Mouse (Mus musculus) lung, embryonic 16.5 days (tissue): ENCODE results near the gene Tgfbr2. TPM values are rescaled to one million over a fixed set of nuclear protein-coding genes. Genes with fewer than 3 reads are reported as not detected.
"Not testable (repeated sequence)": the region's sequence is repeated elsewhere in the genome, so short reads cannot be mapped to it uniquely, and the experiment has no call there.

Source experiments
- ATAC-seq: fragments of 200-750 bp; cut with Nextera tagmentation; 2 replicates; pipeline ENCODE4 v1.8.0; 2017; ENCODE audit warnings: low read depth, mild to moderate bottlenecking, moderate library complexity
- H3K27ac ChIP-seq: fragments of 300-500 bp; sonication (generic); 2 replicates; pipeline ENCODE4 v1.5.1; 2014; ENCODE audit warnings: mild to moderate bottlenecking, control low read depth, low read length
- H3K27me3 ChIP-seq: fragments of 300-500 bp; sonication (generic); 2 replicates; pipeline ENCODE4 v1.6.1; 2014; ENCODE audit warnings: low read depth, low read length, mixed read lengths; ENCODE audit not compliant: control insufficient read depth, insufficient read depth
- H3K36me3 ChIP-seq: fragments of 300-500 bp; sonication (generic); 2 replicates; pipeline ENCODE4 v1.6.1; 2014; ENCODE audit warnings: low read length; ENCODE audit not compliant: control insufficient read depth, insufficient read depth
- H3K4me1 ChIP-seq: fragments of 300-500 bp; sonication (generic); replicated peaks from 2 replicates; pipeline ENCODE4 v1.6.1; 2014; ENCODE audit warnings: low read length, mixed read lengths; ENCODE audit not compliant: control insufficient read depth, insufficient read depth
- H3K4me2 ChIP-seq: fragments of 300-500 bp; sonication (generic); 2 replicates; pipeline ENCODE4 v1.6.1; 2014; ENCODE audit warnings: low read depth, low read length, control low read depth
- H3K4me3 ChIP-seq: fragments of 300-500 bp; sonication (generic); 2 replicates; pipeline ENCODE4 v1.5.1; 2014; ENCODE audit warnings: mild to moderate bottlenecking, low read length, control low read depth
- H3K9ac ChIP-seq: fragments of 300-500 bp; sonication (generic); 2 replicates; pipeline ENCODE4 v1.6.1; 2014; ENCODE audit warnings: low read length, control low read depth
- H3K9me3 ChIP-seq: fragments of 300-500 bp; sonication (generic); 2 replicates; pipeline ENCODE4 v1.6.1; 2016; ENCODE audit warnings: low read length; ENCODE audit not compliant: control insufficient read depth
- WGBS: fragments of 180-500 bp; shearing (Covaris S2); extraction: QIAGEN DNeasy Blood & Tissue Kit; methylation state at CpG from one replicate; pipeline ENCODE4 v1.1.7; 2014; 5-methylcytosine and 5-hydroxymethylcytosine counted together
- polyA plus RNA-seq: library from polyadenylated mRNA; unstranded; fragments of >200 nt; fragmentation: Nextera tagmentation; extraction: Ambion mirVana; gene quantifications from 2 replicates; pipeline ENCODE4 v1.2.1, GENCODE M21; 2015

The Tgfbr2 gene
- polyA plus RNA-seq, 1 experiment from 2014 or later, result 58.0 TPM

- Histone ChIP-seq H3K27ac (no peak overlapping the region), H3K9me3 (no peaks in the 10 kb centered on the region), H3K4me3 (no peak overlapping the region), H3K4me2 (no peak overlapping the region), H3K4me1 (peaks cover 5% of the 10 kb centered on the region), H3K27me3 (no peaks in the 10 kb centered on the region), H3K9ac (no peak overlapping the region), H3K36me3 (peaks cover 5% of the 10 kb centered on the region)
- no peak for ATAC-seq
- 82% methylated on average over 8 of the region's 8 CpGs for WGBS
These were observed 91.3 kb downstream of the Tgfbr2 start for GRCm38 (mm10) chr9:116083726-116084323.

GRCm38 (mm10) chr9:116083300-116083699 lies 91.9 kb downstream of the Tgfbr2 start:
- no peak overlapping the region for H3K9ac ChIP-seq
- no peak overlapping the region for H3K4me2 ChIP-seq
- H3K9me3 ChIP-seq, result no peaks in the 10 kb centered on the region
- H3K27ac ChIP-seq, result no peak overlapping the region
- ATAC-seq, result no peak
- H3K36me3 ChIP-seq, result peaks cover under 1% of the 10 kb centered on the region
- H3K4me3 ChIP-seq, result no peak overlapping the region
- peaks cover 5% of the 10 kb centered on the region for H3K4me1 ChIP-seq
- 86% methylated on average over 5 of the region's 5 CpGs for WGBS
- H3K27me3 ChIP-seq, result no peaks in the 10 kb centered on the region

- Histone ChIP-seq H3K4me2 (no peak overlapping the region), H3K27me3 (no peaks in the 10 kb centered on the region), H3K4me3 (no peak overlapping the region), H3K36me3 (no peaks in the 10 kb centered on the region), H3K9me3 (no peaks in the 10 kb centered on the region), H3K4me1 (peaks cover 5% of the 10 kb centered on the region), H3K27ac (no peak overlapping the region), H3K9ac (no peak overlapping the region)
- WGBS, result 81% methylated on average over 4 of the region's 4 CpGs
- ATAC-seq, result no peak
These were observed 93.4 kb downstream of the Tgfbr2 start for GRCm38 (mm10) chr9:116081781-116082180.

GRCm38 (mm10) chr9:116077419-116077818 lies 97.7 kb downstream of the Tgfbr2 start:
- H3K36me3 ChIP-seq, result no peaks in the 10 kb centered on the region
- H3K9me3 ChIP-seq, result no peaks in the 10 kb centered on the region
- WGBS, result 81% methylated on average over 2 of the region's 2 CpGs
- no peak overlapping the region for H3K27ac ChIP-seq
- no peaks in the 10 kb centered on the region for H3K4me1 ChIP-seq
- H3K4me2 ChIP-seq, result no peak overlapping the region
- no peak for ATAC-seq
- H3K4me3 ChIP-seq, result no peak overlapping the region
- H3K9ac ChIP-seq, result no peak overlapping the region
- no peaks in the 10 kb centered on the region for H3K27me3 ChIP-seq

- no peaks in the 10 kb centered on the region for H3K9me3 ChIP-seq
- no peak overlapping the region for H3K9ac ChIP-seq
- no peak overlapping the region for H3K4me3 ChIP-seq
- no peaks in the 10 kb centered on the region for H3K36me3 ChIP-seq
- H3K27me3 ChIP-seq, result no peaks in the 10 kb centered on the region
- no peak for ATAC-seq
- H3K4me2 ChIP-seq, result no peak overlapping the region
- 51% methylated on average over 2 of the region's 2 CpGs for WGBS
- no peak overlapping the region for H3K27ac ChIP-seq
- no peaks in the 10 kb centered on the region for H3K4me1 ChIP-seq
These were observed 98.2 kb downstream of the Tgfbr2 start for GRCm38 (mm10) chr9:116076946-116077345.

GRCm38 (mm10) chr9:116076163-116076562 lies 99.0 kb downstream of the Tgfbr2 start:
- H3K9ac ChIP-seq, result no peak overlapping the region
- H3K4me2 ChIP-seq, result no peak overlapping the region
- H3K4me1 ChIP-seq, result no peaks in the 10 kb centered on the region
- no peaks in the 10 kb centered on the region for H3K9me3 ChIP-seq
- H3K27ac ChIP-seq, result no peak overlapping the region
- no peak overlapping the region for H3K4me3 ChIP-seq
- H3K36me3 ChIP-seq, result no peaks in the 10 kb centered on the region
- 66% methylated on average over 4 of the region's 4 CpGs for WGBS
- no peak for ATAC-seq
- H3K27me3 ChIP-seq, result no peaks in the 10 kb centered on the region

GRCm38 (mm10) chr9:116071561-116071960 lies 103.6 kb downstream of the Tgfbr2 start:
- ATAC-seq, H3K4me2 ChIP-seq, H3K9me3 ChIP-seq, H3K4me3 ChIP-seq, H3K27ac ChIP-seq, H3K27me3 ChIP-seq, H3K4me1 ChIP-seq, H3K9ac ChIP-seq, H3K36me3 ChIP-seq: not testable (repeated sequence)
- 94% methylated on average over 1 of the region's 1 CpGs for WGBS

- Histone ChIP-seq H3K27ac (no peak overlapping the region), H3K9ac (no peak overlapping the region), H3K36me3 (no peaks in the 10 kb centered on the region), H3K27me3 (no peaks in the 10 kb centered on the region), H3K4me1 (no peaks in the 10 kb centered on the region), H3K4me2 (no peak overlapping the region), H3K9me3 (no peaks in the 10 kb centered on the region), H3K4me3 (no peak overlapping the region)
- no peak for ATAC-seq
- WGBS, result 82% methylated on average over 17 of the region's 17 CpGs
These were observed 110.4 kb downstream of the Tgfbr2 start for GRCm38 (mm10) chr9:116064774-116065173.

- peak; percentile 49; the same call in 1 of the 2 replicates for ATAC-seq
- 5% methylated on average over 4 of the region's 4 CpGs for WGBS
- H3K4me3 ChIP-seq, result no peak overlapping the region
- H3K27me3 ChIP-seq, result no peaks in the 10 kb centered on the region
- no peak overlapping the region for H3K9ac ChIP-seq
- no peaks in the 10 kb centered on the region for H3K9me3 ChIP-seq
- H3K27ac ChIP-seq, result no peak overlapping the region
- H3K36me3 ChIP-seq, result no peaks in the 10 kb centered on the region
- no peaks in the 10 kb centered on the region for H3K4me1 ChIP-seq
- H3K4me2 ChIP-seq, result no peak overlapping the region
These were observed 114.5 kb downstream of the Tgfbr2 start for GRCm38 (mm10) chr9:116060691-116061090.

- 0 out of 2 replicates have a peak, but pooled peaks have one; percentile 31 for ATAC-seq
- Histone ChIP-seq H3K27ac (no peak overlapping the region), H3K36me3 (no peaks in the 10 kb centered on the region), H3K4me2 (no peak overlapping the region), H3K4me1 (no peaks in the 10 kb centered on the region), H3K9me3 (no peaks in the 10 kb centered on the region), H3K9ac (no peak overlapping the region), H3K4me3 (no peak overlapping the region), H3K27me3 (no peaks in the 10 kb centered on the region)
- 59% methylated on average over 4 of the region's 4 CpGs for WGBS
These were observed 116.0 kb downstream of the Tgfbr2 start for GRCm38 (mm10) chr9:116059156-116059555.
